ENCODE assay signal across 1 mouse cellular context in genomic region chr15:100614218-100614995, GRCm38 (mm10).
A peak's percentile ranks its signal among the peaks of the same experiment; 100 is the strongest.
TF ChIP-seq lines count a peak whose summit lies in the region.

No protein-coding gene starts in this region.

TF ChIP-seq in CH12.LX, 34 proteins besides CTCF, POLR2A, EP300 and RAD21 (continued from another document):
- TF ChIP-seq TBP (conservative IDR thresholded peaks at IDR 0.05; ENCODE audit: low read depth, low read length) = no peak
- TF ChIP-seq GABPA (IDR thresholded peaks at IDR 0.05; ENCODE audit: insufficient replicate concordance, low read depth, low read length) = no peak
- no peak for TF ChIP-seq USF1 (IDR thresholded peaks at IDR 0.05; ENCODE audit: low read depth, low read length)
- no peak for TF ChIP-seq MEF2A (IDR thresholded peaks at IDR 0.05; ENCODE audit: borderline replicate concordance, low read depth, low read length)
- no peak for TF ChIP-seq ZMIZ1 (IDR thresholded peaks at IDR 0.05; ENCODE audit: low read depth, low read length)
- no peak for TF ChIP-seq ZNF384 (IDR thresholded peaks at IDR 0.05; ENCODE audit: low read depth, low read length)
- no peak for TF ChIP-seq CHD2 (IDR thresholded peaks at IDR 0.05; ENCODE audit: low read length)
- TF ChIP-seq TCF12 (IDR thresholded peaks at IDR 0.05; ENCODE audit: low read depth, low read length) = peak; percentile 57; the same call in 1 of the 2 replicates
